In genomic region chr11:62458780-62459179, GRCm38 (mm10) we compare ENCODE assay signal across 9 mouse cellular contexts. TPM values are rescaled to one million over a fixed set of nuclear protein-coding genes. Genes with fewer than 3 reads are reported as not detected.
DNase-seq lines count a peak whose midpoint lies in the region; ATAC-seq and TF ChIP-seq lines count a peak whose summit lies in the region.
"Had no signal": no experiment of that assay in that cellular context is flagged by ENCODE, and none has a peak within 500 bp of the region (broad histone marks: within the 10 kb centered on the region; RNA-seq: fewer than 3 reads in every experiment).

No protein-coding gene starts in this region.

- no peaks in the 10 kb centered on the region; the same call in 1 of the 2 replicates for H3K4me1 ChIP-seq in kidney, adult 2 months (ENCODE audit: control insufficient read depth, insufficient read depth, low read length)
- H3K4me1 ChIP-seq in hindbrain, embryonic 15.5 days (replicated peaks) = peaks cover 24% of the 10 kb centered on the region
- peaks cover 14% of the 10 kb centered on the region; the same call in 1 of the 2 replicates for H3K4me1 ChIP-seq in midbrain, embryonic 14.5 days (ENCODE audit: control insufficient read depth, insufficient read depth, low read length)

- no peaks in the 10 kb centered on the region for H3K9me3 ChIP-seq in hindbrain, embryonic 15.5 days
- H3K9me3 ChIP-seq in midbrain, embryonic 14.5 days (ENCODE audit: control insufficient read depth, low read length) = no peaks in the 10 kb centered on the region

- H3K4me3 ChIP-seq in kidney, adult 2 months (ENCODE audit: insufficient read depth, low read depth, low read length) = peak overlapping the region; percentile 97
- H3K4me3 ChIP-seq in hindbrain, embryonic 15.5 days = peak overlapping the region; percentile 57
- H3K4me3 ChIP-seq in midbrain, embryonic 14.5 days (replicated peaks; ENCODE audit: low read depth, low read length) = peak overlapping the region; percentile 96

- no peak for ATAC-seq in hindbrain, embryonic 15.5 days (ENCODE audit: low FRiP score, low read depth)
- ATAC-seq in midbrain, embryonic 14.5 days (ENCODE audit: low FRiP score, low TSS enrichment) = no peak

- H3K9ac ChIP-seq in hindbrain, embryonic 15.5 days = peak overlapping the region; percentile 93
- H3K9ac ChIP-seq in midbrain, embryonic 14.5 days (replicated peaks; ENCODE audit: low read length) = peak overlapping the region; percentile 97

- no peaks in the 10 kb centered on the region for H3K27me3 ChIP-seq in kidney, adult 2 months (replicated peaks; ENCODE audit: control insufficient read depth, insufficient read depth, low read length)
- no peaks in the 10 kb centered on the region for H3K27me3 ChIP-seq in hindbrain, embryonic 15.5 days
- H3K27me3 ChIP-seq in midbrain, embryonic 14.5 days (ENCODE audit: control insufficient read depth, insufficient read depth, low read length) = no peaks in the 10 kb centered on the region
- H3K27me3 ChIP-seq: Patski had no signal

- 1% methylated on average over 9 of the region's 9 CpGs for WGBS in kidney, adult 2 months
- 2% methylated on average over 9 of the region's 9 CpGs for WGBS in hindbrain, embryonic 15.5 days
- WGBS in midbrain, embryonic 14.5 days = 2% methylated on average over 9 of the region's 9 CpGs

- H3K27ac ChIP-seq in kidney, adult 2 months (ENCODE audit: insufficient read depth, low read depth, low read length) = peak overlapping the region; percentile 94
- H3K27ac ChIP-seq in hindbrain, embryonic 15.5 days (replicated peaks) = peak overlapping the region; percentile 95
- peak overlapping the region; percentile 97 for H3K27ac ChIP-seq in midbrain, embryonic 14.5 days (replicated peaks; ENCODE audit: low read depth, low read length)

- no peaks in the 10 kb centered on the region for H3K36me3 ChIP-seq in kidney, adult 2 months (ENCODE audit: control insufficient read depth, insufficient read depth, low read length)
- no peaks in the 10 kb centered on the region for H3K36me3 ChIP-seq in hindbrain, embryonic 15.5 days
- H3K36me3 ChIP-seq in midbrain, embryonic 14.5 days (ENCODE audit: control insufficient read depth, insufficient read depth, low read length) = no peaks in the 10 kb centered on the region

- DNase-seq in kidney, adult 2 months = no peak
- no peak for DNase-seq in kidney, adult 11 months
- peak; percentile 38 for DNase-seq in c-Kit-negative CD71-positive TER-119-positive erythroid progenitor cells, embryonic 14.5 days (ENCODE audit: low read depth, low spot score)
- no peak for DNase-seq in midbrain, embryonic 14.5 days
- no peak for DNase-seq in thymus, postnatal 14 days
- DNase-seq in B cell, adult 2 months = no peak
- no peak for DNase-seq in cerebellum, postnatal 4 days (ENCODE audit: low spot score in 2 of 2)

- peak overlapping the region; percentile 83 for H3K4me2 ChIP-seq in hindbrain, embryonic 15.5 days
- H3K4me2 ChIP-seq in midbrain, embryonic 14.5 days (ENCODE audit: low read length) = peak overlapping the region; percentile 87

- no peak for TF ChIP-seq POLR2A in kidney, adult 2 months (IDR thresholded peaks at IDR 0.05; ENCODE audit: low read depth, low read length)

- no peak for TF ChIP-seq CTCF in kidney, adult 2 months (conservative IDR thresholded peaks at IDR 0.05; ENCODE audit: insufficient read depth, insufficient read length, low read depth, low read length)

RNA-seq across cellular contexts. Expression of gene Ncor1, which starts 0.4 kb away (rescaled TPM):
- polyA plus RNA-seq in kidney, adult 2 months (2012; rRNA removed) = 110 and 127 TPM in 2 replicates
- polyA plus RNA-seq in hindbrain, embryonic 15.5 days (2015; fragmentation: Nextera tagmentation; extraction: Ambion mirVana) = 177 and 180 TPM in 2 replicates
- 170 and 211 TPM in 2 replicates for polyA plus RNA-seq in midbrain, embryonic 14.5 days (2014; fragmentation: Nextera tagmentation; extraction: Ambion mirVana)

RNA-seq across cellular contexts. Expression of gene Pigl, which starts 0.5 kb away (rescaled TPM):
- 7.1 and 8.7 TPM in 2 replicates for polyA plus RNA-seq in kidney, adult 2 months (2012; rRNA removed)
- 9.7 and 11.0 TPM in 2 replicates for polyA plus RNA-seq in hindbrain, embryonic 15.5 days (2015; fragmentation: Nextera tagmentation; extraction: Ambion mirVana)
- polyA plus RNA-seq in midbrain, embryonic 14.5 days (2014; fragmentation: Nextera tagmentation; extraction: Ambion mirVana) = 6.6 and 6.7 TPM in 2 replicates
